Mouse (Mus musculus): ENCODE data around the gene Arl4c.

GRCm38 (mm10) chr1:88751332-88751731 is 49.3 kb upstream of the Arl4c start:
- TF ChIP-seq POLR2A (IDR thresholded peaks at IDR 0.05; ENCODE audit: control insufficient read depth, extremely low read depth, insufficient read depth, low read length, poor library complexity) (no peak), CTCF (IDR thresholded peaks at IDR 0.05; ENCODE audit: borderline replicate concordance, control insufficient read depth, extremely low read depth, insufficient read depth, low read length, poor library complexity) (no peak)

All from thymus, adult 2 months (tissue).